Mouse (Mus musculus) erythroblast, embryonic 14.5 days (primary cell): ENCODE measurements around the gene Sema4b. TPM values are rescaled to one million over a fixed set of nuclear protein-coding genes. Genes with fewer than 3 reads are reported as not detected.

Experiments
- H3K27me3 ChIP-seq: 2 replicates; pipeline ENCODE4 v1.6.1; 2012; ENCODE audit warnings: inconsistent platforms; ENCODE audit not compliant: control insufficient read depth
- H3K36me3 ChIP-seq: 2 replicates; pipeline ENCODE4 v1.6.1; 2012; ENCODE audit warnings: mild to moderate bottlenecking, inconsistent platforms; ENCODE audit not compliant: control insufficient read depth
- H3K4me1 ChIP-seq: 2 replicates; pipeline ENCODE4 v1.6.1; 2012; ENCODE audit warnings: inconsistent platforms; ENCODE audit not compliant: control insufficient read depth
- H3K4me3 ChIP-seq: replicated peaks from 2 replicates; pipeline ENCODE3; 2012; ENCODE audit warnings: moderate library complexity, mild to moderate bottlenecking, inconsistent platforms
- H3K9me3 ChIP-seq: 2 replicates; pipeline ENCODE4 v1.6.1; 2012; ENCODE audit warnings: low read length, inconsistent platforms, mixed read lengths; ENCODE audit not compliant: control insufficient read depth
- GATA1 ChIP-seq: IDR thresholded peaks from 2 replicates; pipeline ENCODE4 v1.6.1; 2012; ENCODE audit warnings: low read length, inconsistent platforms, mixed read lengths
- TAL1 ChIP-seq: IDR thresholded peaks from 3 replicates; pipeline ENCODE4 v1.6.1; 2012; ENCODE audit warnings: low read length, inconsistent platforms, mixed read lengths
- polyA plus RNA-seq: library from polyadenylated mRNA; stranded (reverse); fragments of >175 nt; gene quantifications from 2 replicates; pipeline ENCODE4 v1.2.3, GENCODE M21; 2012

Gene Sema4b
- polyA plus RNA-seq, 1 experiment, result 3.1 TPM

DNA sequence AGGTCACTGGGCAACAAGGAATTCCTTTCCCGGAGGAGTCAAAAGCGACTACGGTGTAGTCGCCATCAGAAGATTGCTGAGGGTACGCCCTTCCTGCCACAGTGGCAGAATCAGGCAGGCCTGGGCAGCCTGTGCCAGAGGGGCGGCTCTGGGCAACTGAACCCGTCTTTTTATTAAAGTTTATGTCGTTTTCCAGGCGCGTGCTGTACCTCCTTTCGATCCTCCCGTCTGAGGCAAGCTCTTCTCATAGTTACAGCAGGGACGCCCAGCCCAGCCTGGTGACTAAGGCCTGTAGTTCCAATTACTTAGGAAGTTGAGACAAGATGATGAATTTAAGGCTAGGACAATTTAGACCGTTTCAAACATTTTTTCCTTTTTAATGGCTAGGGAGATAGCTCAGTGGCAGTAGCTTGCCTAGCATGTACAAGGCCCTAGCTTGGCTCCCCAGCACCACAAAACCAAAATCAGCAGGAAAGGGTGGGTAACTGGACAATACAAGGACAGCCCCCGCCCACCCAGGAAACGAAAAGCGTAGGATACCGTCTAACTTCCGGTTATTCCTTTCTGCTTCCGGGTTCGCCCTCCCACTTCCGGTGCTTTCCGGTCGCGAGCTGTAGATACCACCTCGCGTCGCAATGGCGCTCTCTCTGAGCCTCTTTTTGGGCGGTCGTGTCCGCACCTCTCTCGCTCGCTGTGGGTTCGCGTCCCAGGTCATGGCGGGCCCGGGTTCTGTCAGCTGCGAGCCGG is 74.2 kb downstream of the Sema4b start, which contains the start of gene Ngrn:
Ngrn (plus strand) TSS at position 591 of the 747 bp plus-strand sequence.
- H3K4me1 ChIP-seq, result peaks cover 48% of the 10 kb centered on the region
- no peaks in the 10 kb centered on the region; the same call in 1 of the 2 replicates for H3K9me3 ChIP-seq
- TF ChIP-seq TAL1, result no peak
- TF ChIP-seq GATA1, result no peak
- H3K4me3 ChIP-seq, result peak within 1 kb of the TSS; percentile 94
- H3K36me3 ChIP-seq, result peaks cover 22% of the 10 kb centered on the region
- H3K27me3 ChIP-seq, result peaks cover 6% of the 10 kb centered on the region; the same call in 1 of the 2 replicates

DNA sequence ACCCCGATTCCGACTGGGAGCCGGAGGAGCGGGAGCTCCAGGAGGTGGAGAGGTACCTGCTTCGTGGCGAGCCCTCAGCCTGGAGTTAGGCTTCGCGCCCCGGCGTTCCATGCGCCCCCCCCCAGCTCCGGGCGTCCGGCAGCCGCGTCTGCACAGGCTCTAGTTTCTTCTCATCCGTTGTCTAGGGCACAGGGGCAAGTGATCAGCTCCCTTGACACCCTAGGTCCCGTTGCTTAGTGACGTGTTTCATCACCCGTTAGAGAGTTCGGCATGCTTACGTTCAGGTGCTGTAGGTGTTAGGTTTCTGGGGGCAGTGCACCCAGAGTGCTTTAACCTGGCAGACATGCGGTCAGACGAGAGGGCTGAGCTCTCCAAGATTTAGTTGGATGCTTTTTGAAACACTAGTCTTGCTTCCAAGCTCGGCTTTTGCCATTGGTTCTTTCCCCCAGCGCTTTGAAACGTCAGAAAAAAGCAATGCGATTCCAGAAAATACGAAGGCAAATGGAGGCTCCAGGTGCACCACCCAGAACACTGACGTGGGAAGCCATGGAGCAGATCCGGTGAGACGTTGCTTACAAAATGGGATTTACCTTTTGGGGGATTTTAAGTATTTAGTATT is 74.8 kb downstream of the Sema4b start:
- peaks cover 48% of the 10 kb centered on the region for H3K4me1 ChIP-seq
- TF ChIP-seq GATA1 (no peak), TAL1 (no peak)
- peaks cover 29% of the 10 kb centered on the region for H3K36me3 ChIP-seq

DNA sequence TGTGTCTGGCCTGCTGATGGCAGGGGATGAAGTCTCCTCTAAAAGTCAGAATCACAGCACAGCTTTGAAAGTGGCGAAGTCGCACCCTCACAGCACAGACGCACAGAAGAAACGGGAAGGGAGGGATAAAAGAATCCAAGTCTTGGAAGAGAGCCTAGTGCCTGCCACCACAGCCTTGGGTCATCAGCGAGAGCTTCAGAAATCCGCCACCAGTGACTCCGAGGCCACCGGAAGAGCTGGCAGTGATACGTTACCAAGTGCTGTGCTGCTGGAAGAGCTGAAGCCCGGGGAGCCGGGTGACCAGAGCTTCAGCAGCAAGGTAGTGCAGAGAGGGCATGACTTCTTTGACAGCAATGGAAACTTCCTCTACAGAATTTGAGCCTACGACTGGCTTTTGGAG is 78.0 kb downstream of the Sema4b start:
- H3K4me1 ChIP-seq, result peaks cover 50% of the 10 kb centered on the region
- peaks cover 43% of the 10 kb centered on the region for H3K36me3 ChIP-seq
- TF ChIP-seq GATA1 (no peak), TAL1 (no peak)
- H3K9me3 ChIP-seq, result no peaks in the 10 kb centered on the region; the same call in 1 of the 2 replicates
- H3K4me3 ChIP-seq, result no peak overlapping the region
- 0 out of 2 replicates have a peak, but pooled peaks cover 4% of the 10 kb centered on the region for H3K27me3 ChIP-seq

More for the DNA sequence above, 74.8 kb downstream of the Sema4b start:
- Histone ChIP-seq H3K4me3 (peak overlapping the region; percentile 94), H3K9me3 (no peaks in the 10 kb centered on the region; the same call in 1 of the 2 replicates), H3K27me3 (peaks cover 6% of the 10 kb centered on the region; the same call in 1 of the 2 replicates)

DNA sequence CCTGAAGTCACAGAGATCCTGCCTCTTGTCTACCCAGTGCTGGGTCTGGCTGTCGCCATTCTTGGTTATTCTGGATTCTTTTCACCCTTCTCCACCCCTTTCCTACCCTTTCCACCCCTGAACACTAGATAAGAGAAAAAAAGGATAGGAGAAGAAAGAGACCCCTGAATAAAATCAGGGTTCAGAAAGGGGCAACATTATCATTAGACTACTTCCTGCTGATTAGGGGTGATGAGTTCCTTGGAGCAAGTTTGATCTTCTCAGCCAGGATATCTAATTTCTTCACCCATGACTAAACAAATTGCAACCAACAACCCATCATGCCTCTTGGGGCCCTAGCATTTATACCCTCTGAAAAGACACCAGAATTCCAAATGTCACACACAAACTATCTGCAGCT is 81.1 kb downstream of the Sema4b start:
- H3K4me3 ChIP-seq, result no peak overlapping the region
- no peak for TF ChIP-seq TAL1
- TF ChIP-seq GATA1, result no peak
- peaks cover 47% of the 10 kb centered on the region for H3K4me1 ChIP-seq
- H3K36me3 ChIP-seq, result peaks cover 49% of the 10 kb centered on the region
- no peaks in the 10 kb centered on the region for H3K27me3 ChIP-seq
- no peaks in the 10 kb centered on the region for H3K9me3 ChIP-seq

DNA sequence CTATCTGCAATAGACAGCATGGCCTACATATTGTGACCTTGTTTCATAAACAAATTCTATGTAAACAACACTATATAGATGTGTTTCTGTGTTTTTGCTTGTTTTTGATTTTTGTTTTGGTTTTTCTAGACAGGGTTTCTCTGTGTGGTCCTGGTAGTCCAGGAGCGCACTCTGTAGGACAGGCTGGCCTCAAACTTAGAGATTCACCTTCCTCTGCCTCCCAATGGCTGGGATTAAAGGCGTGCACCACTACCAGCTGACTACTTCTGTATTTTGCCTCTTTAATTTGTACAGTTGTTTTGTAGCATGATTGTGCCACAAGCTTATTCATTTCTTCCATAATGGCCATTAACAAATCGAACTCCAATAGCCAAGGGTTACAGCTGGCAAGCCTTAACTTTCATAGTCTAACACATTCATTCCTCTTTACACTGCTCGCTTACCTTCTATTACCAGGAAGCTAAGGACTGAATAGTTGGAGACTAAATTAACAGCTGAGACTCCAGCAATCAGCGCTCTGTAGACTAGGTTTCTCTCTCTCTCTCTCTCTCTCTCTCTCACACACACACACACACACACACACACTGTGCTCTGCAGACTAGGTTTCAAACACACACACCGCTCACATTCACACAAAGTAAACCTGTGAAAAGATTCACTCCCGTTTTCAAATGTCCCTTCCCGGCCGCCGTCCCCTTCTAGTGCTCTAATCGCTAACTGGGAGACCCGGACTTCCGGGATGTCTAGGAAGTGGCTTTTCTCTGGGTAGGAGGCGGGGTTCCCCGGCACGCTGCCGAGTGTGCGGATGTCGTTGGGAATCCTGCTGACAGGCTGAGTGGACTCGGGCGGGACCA is 82.5 kb downstream of the Sema4b start, which contains the start of gene Vps33b:
Vps33b (plus strand) TSS at position 753 of the 854 bp plus-strand sequence.
- Histone ChIP-seq H3K36me3 (peaks cover 60% of the 10 kb centered on the region), H3K9me3 (no peaks in the 10 kb centered on the region), H3K27me3 (no peaks in the 10 kb centered on the region), H3K4me3 (peak within 1 kb of the TSS; percentile 82), H3K4me1 (peaks cover 46% of the 10 kb centered on the region)
- TF ChIP-seq GATA1 (no peak), TAL1 (no peak)

DNA sequence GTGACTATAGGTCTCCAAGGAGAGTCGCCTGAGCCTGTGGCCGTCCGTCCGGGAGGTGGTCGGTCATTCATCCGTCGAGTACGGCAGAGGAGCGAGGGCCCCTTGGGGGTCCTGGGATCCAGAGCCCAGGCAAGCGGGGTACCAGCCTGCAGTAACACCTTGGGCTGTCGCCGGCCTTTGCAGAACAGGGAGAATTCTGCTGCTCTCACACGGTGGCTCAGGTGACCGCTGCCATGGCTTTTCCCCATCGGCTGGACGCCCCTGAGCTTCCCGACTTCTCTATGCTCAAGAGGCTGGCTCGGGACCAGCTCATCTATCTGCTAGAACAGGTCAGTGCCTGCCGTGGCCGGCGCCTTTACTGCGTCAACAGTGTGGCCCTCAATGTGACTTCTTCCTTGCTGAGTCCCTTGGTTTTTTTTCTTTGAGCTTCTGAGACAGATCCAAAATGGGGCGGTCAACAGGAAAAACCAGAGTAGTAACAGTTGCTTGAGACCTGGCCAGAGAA is 83.2 kb downstream of the Sema4b start:
- H3K4me3 ChIP-seq, result peak overlapping the region; percentile 82
- H3K36me3 ChIP-seq, result peaks cover 60% of the 10 kb centered on the region
- H3K27me3 ChIP-seq, result no peaks in the 10 kb centered on the region
- no peaks in the 10 kb centered on the region; the same call in 1 of the 2 replicates for H3K9me3 ChIP-seq
- TF ChIP-seq GATA1, result no peak
- no peak for TF ChIP-seq TAL1
- H3K4me1 ChIP-seq, result peaks cover 40% of the 10 kb centered on the region

DNA sequence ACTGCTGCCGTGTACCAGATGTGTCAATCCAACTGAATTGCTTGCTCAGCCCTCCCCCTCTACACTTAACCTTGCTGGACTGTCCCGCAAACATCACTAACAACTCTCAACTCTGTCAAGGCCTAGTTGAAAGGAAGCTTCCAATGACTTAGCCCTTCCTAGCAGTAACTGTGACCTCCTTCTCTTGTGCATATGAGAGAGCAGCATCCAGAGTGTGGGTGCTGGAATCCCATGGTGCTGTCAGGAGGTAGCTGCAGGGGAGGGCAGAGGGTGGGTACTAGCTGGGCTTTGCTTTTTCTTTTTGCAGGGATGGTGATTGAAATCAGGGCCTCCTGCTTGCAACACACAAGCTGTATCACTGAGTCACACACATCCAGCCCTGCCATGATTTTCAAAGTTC is 86.8 kb downstream of the Sema4b start:
- Histone ChIP-seq H3K4me1 (peaks cover 37% of the 10 kb centered on the region), H3K27me3 (no peaks in the 10 kb centered on the region), H3K9me3 (no peaks in the 10 kb centered on the region; the same call in 1 of the 2 replicates), H3K36me3 (peaks cover 62% of the 10 kb centered on the region), H3K4me3 (no peak overlapping the region)
- TF ChIP-seq GATA1 (no peak), TAL1 (no peak)

Other genes with a start within 250 kb of the Sema4b start
- gene Zfp710, start 162.0 kb upstream of the Sema4b start, polyA plus RNA-seq, result 0.20 and 0.27 TPM in 2 replicates
- 3.8 and 4.1 TPM in 2 replicates for gene Idh2, start 71.4 kb upstream of the Sema4b start, polyA plus RNA-seq
- gene Cib1, start 46.0 kb downstream of the Sema4b start, polyA plus RNA-seq, result 9.1 and 10.7 TPM in 2 replicates
- 0.06 and 0.17 TPM in 2 replicates for gene Gdpgp1, start 46.0 kb downstream of the Sema4b start, polyA plus RNA-seq
- 0.06 and 0.42 TPM in 2 replicates for gene Ttll13, start 59.5 kb downstream of the Sema4b start, polyA plus RNA-seq
- 2.9 and 4.1 TPM in 2 replicates for gene Ngrn, start 74.4 kb downstream of the Sema4b start, polyA plus RNA-seq
- gene Vps33b, start 82.8 kb downstream of the Sema4b start, polyA plus RNA-seq, result 0.13 and 0.14 TPM in 2 replicates
- gene Prc1, start 107.6 kb downstream of the Sema4b start, polyA plus RNA-seq, result 3.0 and 4.6 TPM in 2 replicates
- gene Rccd1, start 137.6 kb downstream of the Sema4b start, polyA plus RNA-seq, result 0.21 and 0.34 TPM in 2 replicates
- gene Unc45a, start 154.2 kb downstream of the Sema4b start, polyA plus RNA-seq, result 1.5 and 2.7 TPM in 2 replicates
- gene Hddc3, start 156.3 kb downstream of the Sema4b start, polyA plus RNA-seq, result 1.4 and 1.8 TPM in 2 replicates
- 0.05 and 0.14 TPM in 2 replicates for gene Man2a2, start 184.5 kb downstream of the Sema4b start, polyA plus RNA-seq
- 0.69 and 0.95 TPM in 2 replicates for gene Fes, start 201.1 kb downstream of the Sema4b start, polyA plus RNA-seq
- 0.65 and 0.76 TPM in 2 replicates for gene Furin, start 218.6 kb downstream of the Sema4b start, polyA plus RNA-seq